Mouse (Mus musculus) A20 (cell line): ENCODE measurements around the gene Ccdc34.
"Not testable (repeated sequence)": the region's sequence is repeated elsewhere in the genome, so short reads cannot be mapped to it uniquely, and the experiment has no call there.

ENCODE experiments used
- DNase-seq: peaks from one replicate; pipeline ENCODE4 v3.0.0-alpha.2; 2011; ENCODE audit warnings: low read depth, low spot score

Gene Ccdc34

DNA sequence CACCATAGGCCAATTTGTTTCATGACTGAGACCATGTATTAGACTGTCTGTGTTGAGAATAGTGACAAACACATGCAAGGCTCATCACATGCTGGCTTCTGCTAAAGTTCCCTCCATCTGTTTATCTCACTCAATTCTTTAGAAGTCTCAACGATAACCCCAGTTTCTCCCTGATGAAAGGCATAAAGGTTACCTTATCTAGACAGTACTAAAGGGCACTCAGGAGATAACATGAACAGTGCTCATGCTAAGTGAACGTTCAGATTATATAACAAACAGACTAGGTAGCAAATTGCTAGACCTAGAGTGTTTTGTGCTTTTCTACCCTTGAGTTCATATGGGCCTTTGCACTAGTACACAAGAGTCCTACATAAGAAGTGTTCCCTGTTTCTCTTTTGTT, 59.6 kb downstream of the Ccdc34 start:
- no peak for DNase-seq

DNA sequence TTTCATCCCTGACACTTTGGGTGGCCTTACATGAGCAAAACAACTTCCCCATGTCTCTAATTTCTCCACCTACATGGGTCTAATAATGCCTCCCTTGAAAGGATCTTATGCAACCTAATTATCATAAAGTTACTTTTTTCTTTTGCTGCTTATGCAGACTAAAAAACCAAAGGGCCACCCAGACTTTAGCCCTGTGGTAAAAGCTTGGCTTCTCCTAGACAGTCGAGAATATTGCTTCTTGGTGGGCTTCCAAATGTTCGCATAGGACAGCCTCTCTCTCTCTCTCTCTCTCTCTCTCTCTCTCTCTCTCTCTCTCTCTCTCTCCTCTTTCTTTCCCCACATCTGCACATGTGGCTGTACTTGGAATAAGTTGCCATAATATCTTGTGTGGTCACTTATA, 60.0 kb downstream of the Ccdc34 start:
- no peak for DNase-seq

DNA sequence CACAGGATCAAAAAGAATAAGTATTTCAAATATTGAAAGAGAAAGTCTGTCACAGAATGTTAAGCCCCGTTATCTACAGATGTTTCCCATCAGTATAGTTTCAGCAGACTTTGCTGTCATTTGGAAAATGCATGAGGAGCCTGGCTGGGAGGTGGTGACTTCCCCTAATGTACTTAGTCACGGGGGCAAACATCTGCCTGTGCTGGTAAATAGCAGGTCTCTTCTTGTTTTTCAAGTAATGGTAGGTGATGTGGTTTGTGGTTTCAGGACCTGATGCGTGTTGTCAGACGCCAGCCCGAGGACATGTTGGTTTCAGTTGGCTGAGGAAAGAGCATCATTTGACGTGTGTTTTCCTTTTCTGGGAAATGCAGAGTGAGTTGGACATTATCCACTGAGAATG, 62.9 kb downstream of the Ccdc34 start:
- peak; percentile 40 for DNase-seq

DNA sequence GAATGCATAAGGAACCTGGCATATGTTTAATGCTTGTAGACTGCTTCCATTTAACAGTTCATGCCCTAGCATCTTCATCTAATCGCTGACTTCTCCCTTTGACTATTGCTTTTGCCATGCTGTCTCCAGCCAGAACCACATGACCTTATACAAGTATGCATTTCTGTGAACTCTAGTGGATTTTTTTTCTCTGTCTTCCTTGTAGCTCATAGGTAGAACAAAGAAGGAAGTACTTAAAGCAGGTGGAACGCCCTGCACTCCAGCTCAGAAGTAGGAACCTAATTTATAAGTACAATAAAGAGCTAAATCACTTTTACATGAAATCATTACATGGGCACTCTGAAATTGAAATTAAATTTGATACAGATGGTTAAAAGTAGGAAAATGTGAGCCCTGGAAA, 65.4 kb downstream of the Ccdc34 start:
- DNase-seq, result no peak

DNA sequence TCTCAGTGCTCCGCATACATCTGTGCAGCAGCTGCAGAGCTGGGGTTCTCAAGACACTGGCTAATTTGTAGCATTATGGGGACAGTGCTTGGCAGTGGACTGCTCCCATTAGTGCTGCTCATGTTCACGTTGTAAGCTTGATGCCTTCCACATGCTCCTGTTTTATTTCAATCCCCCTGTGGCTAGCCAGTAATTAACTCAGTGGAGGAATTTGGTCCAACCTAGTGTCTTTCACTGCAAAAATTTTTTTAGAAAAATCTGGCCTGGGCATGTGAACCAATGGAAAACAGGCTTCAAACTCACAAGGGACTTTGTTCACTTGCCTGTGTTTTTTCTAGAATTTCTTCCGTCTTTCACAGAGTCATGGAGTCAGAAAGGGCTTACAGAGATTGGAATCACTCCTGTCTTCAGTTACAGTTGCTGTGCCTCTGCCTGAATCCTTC, 68.1 kb downstream of the Ccdc34 start:
- DNase-seq, result no peak

DNA sequence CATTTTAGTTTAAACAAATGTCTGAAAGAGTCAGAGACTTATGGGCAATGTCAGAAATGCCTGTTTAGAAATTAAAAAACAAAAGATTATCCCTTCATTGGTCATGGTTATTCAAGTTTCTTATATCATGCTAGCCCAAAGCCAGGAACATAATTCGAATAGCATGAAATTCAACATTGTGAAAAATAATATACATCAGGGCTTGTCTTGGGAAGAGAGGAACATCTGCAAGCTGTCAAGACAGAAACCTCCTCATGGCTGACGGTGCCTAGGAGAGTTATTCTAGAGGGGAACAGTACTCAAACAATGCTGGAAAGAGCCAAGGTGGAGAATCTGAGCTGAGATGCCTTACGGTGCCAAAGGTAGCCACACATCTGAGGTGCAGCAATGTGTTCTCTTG, 96.5 kb downstream of the Ccdc34 start:
- DNase-seq, result no peak

DNA sequence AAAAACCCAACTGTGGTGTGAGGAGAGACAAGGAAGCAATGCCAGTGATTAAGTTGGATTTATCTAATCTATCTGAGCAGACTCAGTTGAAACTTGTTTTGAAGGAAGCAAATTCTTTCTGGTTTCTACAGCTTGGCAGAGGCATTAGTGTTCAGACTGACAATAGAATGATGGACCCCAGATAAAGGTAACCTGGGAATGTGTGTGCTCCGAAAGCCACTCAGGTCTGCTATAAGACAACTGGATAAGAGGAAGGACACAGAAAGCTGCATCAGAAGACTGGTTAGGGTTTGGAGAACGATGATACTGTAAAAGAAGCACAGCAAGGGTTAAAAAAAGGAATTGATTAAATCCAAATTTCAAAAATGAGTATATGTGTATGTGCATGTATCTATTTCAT, 111.8 kb downstream of the Ccdc34 start:
- no peak for DNase-seq

DNA sequence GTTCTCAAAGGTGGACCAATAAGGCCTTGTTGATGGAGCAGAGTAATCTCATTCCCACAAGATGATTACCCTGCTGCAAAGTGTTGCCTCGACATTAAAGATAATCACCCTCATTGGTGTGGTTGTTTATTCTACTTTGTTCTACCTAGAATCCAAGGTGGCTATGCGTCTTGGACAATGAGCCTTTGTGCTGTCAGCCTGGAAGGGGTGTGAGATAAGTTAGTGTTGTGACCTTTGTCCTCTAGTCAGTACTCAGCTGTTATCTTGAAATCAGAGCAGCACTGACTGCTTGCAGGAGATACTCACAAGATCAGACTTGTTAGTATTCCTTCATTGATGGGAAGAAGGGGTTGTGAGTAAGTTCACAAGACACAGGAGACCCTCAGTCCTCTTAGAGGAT, 114.0 kb downstream of the Ccdc34 start:
- DNase-seq, result no peak

DNA sequence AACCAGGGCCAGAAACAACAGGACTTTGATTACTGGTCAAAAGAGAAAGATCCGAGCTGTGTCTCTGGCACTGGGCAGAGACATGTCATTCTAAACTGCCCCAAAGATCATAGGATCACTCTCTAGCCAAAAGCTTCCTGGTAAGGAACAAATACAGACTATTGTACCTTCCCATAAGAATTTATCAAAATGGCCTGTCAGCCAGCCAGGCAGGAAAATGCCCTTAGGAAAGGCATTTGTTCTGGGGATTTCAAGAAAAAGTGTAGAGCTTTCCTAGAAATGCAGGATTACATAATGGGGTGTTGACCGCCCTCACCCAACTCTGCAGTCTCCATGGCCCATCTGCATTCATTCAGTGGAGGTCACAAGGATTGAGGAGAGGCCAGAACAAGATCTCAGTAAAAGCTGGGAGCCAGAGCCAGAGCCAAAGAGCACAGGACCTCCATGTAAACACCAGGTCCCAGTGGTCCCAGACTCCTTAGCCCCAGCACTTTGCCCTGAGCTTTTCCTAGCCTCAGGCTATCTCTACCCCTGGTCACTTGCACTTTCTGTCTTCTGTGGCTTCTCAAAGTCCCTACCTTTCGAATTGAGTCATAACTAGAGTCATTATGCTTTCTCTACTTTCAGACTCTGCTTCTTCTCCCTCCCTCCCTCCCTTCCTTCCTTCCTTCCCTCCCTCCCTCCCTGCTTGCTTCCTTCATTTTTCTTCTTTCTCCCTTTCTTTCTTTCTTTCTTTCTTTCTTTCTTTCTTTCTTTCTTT, 115.9 kb downstream of the Ccdc34 start:
- DNase-seq, result no peak

DNA sequence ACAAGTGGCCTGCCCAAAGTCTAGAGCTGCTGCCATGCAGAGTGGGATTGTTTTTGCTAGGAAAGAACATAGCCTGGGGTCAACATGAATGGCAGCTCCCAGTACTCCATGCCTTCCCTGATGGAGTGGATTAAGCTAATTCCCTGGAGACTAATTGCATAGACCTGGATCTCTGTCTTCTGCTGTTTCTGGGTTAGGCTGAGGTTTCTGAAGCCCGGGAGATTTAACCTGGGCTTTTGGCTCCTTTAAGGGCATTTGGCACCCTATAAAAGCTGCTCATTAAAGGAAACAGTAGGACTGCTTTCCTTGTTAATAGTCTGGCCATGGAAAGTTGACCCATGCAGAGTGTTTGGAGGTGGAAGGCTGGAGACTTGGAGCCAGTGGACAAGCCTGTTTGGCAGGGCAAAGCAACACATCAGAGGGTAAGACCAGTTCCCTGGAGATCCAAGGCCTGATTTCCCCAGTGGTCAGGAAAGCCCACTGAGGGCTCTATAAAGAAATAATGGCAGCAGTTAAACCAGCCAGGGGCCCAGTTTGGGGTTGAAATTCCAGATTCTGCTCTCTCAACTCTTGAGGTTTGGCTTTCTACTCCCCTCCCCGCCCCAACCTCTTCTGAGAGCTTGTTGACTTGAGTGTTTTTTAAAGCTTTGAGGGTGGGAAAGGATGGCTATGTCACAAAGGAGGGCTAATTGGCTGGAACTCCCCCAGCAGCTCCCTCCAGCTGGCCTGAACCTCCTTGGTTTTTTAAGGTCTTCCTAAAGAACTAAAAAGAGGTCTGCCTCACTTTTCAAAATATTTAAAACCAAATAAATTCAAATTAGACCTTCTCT, 117.4 kb downstream of the Ccdc34 start:
- DNase-seq, result no peak

DNA sequence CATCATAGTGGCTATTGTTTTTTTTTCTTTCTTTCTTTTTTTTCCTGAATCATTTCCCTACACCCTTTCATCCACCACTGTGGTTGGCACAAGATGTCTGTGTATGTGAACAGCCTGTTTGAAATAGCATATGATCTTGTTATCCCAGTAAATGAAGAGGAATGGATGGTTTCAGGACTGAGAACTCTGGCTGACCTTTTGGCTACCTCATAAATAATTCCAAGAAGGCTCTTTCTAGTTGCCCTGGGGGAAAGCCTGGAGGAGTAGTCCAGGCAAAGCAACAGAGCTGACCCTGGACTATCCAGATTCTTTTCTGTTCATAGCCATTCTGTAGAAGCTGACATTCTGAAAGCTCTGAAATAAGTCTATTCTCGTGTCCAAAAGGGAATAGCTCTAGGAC, 119.7 kb downstream of the Ccdc34 start:
- no peak for DNase-seq

DNA sequence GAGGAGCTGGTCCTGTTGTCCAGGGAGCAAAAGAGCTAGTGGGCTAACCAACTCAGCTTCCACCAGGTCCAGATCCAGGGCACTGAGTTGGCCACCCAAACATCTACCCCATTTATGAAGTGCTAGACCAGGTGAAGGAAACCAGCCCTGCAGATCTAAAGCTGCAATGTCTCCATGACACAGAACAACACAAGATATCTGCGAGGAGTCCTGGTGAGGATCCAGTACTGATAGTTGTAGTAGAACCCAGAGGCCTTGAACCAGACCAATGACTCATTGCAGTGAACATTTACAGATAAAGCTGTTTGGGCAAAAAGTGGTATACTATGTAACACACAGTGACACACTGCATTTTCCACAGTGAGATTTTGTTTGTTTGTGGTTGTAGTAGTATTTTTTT, 120.5 kb downstream of the Ccdc34 start:
- DNase-seq, result no peak

DNA sequence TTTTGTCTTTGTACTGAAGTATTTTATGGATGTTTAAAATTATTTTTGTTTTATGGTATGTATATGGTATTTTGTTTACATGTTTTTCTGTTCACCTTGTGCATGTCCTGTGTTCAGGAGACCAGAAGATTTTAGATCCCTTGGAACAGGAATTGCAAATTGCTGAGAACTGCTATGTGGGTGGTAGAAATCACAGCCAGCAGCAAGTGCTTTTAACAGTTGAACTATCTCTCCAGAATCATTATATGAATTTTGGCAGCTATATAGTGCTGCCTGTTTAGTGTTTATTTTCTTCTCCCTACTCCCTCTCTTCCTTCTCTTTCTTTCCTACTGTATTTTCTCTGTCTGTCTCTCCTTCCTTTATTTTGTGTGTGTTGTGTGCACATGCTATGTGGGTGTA, 130.4 kb downstream of the Ccdc34 start:
- DNase-seq, result not testable (repeated sequence)

DNA sequence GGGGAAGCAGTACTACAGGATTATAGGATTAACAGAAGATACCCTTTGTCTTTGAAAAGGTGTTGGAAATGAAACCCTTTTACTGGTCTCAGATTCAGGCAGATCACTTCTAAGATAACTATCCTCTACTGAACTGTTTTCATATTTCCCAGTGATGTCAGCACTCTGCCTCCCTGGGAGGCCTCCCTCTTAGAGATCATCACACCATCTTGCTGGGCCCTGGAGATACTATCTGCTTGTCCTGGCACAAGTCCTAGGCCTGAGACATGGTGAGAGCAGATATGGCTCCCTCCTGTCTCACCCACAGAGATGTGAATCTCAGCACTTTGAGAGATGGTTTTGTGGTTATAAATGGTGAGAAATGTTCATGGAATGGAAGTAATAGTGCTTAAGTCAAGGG, 131.6 kb downstream of the Ccdc34 start:
- no peak for DNase-seq

DNA sequence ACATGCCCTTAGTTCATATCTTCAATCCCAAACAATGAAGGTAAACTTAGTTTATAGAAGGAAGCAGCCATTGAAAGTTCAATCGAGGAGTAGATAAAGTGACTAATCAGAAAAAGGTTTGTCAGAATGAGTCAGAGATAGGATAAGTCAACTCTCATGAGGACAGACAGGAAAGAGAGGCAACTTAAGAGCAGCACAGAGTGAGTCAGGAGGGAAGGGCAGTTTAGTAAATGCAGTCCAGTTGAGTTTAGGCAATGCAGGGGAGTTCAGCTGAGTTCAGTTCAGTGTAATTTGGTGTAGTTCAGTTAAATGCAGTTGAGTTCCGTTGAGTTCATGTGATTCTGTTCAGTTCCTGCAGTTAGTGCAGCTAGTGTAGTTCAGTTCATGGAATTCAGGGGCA, 138.7 kb downstream of the Ccdc34 start:
- no peak for DNase-seq

DNA sequence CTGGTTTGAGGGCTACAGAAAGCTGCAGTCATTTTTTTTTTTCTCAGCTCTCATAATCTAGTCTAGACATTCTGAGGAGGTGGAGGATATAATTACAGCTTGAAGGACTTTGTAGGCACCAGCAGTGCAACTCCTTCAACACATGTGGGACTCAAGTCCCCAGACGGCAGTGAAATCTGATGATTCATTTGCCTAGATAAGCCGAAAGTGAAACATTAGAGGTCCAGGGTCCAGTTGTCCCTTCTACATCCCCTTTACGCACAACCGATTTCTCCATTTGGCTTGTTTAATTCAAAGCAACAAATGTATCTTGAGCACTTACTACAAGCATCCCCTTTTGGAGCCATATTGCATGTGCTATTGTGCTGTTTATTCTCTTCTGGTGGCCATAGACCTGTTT, 147.4 kb downstream of the Ccdc34 start:
- no peak for DNase-seq

DNA sequence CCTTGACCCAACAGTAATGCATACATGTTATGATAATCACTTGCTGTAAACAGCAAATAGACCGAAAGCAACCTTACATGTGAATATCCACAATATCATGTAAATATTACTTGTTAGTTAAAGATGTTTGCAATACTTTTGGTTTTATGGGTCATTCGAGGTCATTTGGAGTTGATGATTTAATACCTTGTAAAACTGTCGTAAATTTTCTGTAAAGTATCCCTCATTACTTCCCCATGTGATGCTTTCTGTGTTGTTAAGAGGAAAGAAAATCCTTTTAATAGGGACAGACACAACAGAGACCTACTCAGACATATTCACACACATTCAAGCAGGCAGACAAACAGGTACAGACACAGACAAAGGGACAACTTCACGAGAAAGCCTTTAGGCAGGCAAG, 150.1 kb downstream of the Ccdc34 start:
- no peak for DNase-seq

DNA sequence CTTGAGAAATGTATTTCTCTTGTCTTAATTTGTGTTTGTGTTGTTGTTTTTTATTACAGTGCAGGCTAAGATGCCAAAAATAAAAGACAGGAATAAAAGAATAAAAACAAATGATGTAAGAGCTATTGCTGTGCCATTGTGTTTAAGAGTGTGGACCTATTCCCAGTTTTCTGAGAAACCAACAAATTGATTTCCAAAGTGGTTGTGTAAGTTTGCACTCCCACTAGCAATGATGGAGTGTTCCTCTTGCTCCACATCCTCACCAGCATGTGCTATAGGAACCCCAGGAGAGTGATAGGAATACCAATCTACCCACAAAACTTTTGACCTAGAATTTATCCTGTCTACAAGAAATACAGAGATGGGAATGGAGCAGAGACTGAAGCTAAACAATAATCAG, 150.7 kb downstream of the Ccdc34 start:
- no peak for DNase-seq

DNA sequence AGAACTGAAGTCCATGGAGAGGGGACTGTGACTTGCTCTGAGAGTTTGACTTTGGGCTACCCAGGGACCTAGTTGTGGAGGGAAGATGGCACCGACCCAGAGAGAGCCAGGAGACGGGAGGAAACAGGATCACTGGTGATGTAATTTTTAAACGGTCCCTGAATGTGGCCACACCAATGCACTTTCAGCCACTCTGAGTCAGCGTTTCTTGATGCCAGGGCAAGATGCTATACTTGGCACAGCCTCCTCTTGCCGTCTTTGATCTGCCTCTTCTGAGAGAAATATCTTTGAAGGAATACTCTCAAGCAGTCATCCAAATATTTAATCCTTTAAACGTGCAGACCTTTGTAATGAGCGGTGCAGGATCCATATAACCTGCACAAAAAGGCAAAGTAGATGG, 154.8 kb downstream of the Ccdc34 start:
- no peak for DNase-seq

DNA sequence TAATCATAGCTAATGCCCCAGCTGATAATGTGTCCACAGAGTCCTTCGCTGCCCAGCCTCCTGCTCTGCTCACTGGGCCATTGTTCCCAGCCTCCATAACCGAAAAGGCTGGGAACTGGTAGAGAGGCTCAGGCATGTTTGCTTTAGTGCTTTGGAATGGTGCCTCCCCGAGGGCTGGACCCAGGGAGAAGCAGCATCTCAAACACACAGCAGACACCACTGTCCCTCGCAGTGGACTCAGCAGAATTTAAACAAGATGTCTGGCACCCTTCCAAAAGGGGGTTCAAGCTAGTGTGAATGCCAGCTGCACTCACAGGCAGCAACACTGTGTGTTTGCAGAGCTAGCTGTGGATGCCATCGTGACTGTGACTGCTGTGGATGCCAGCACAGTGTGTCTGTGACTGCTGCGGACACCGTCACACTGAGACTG, 156.2 kb downstream of the Ccdc34 start:
- no peak for DNase-seq

DNA sequence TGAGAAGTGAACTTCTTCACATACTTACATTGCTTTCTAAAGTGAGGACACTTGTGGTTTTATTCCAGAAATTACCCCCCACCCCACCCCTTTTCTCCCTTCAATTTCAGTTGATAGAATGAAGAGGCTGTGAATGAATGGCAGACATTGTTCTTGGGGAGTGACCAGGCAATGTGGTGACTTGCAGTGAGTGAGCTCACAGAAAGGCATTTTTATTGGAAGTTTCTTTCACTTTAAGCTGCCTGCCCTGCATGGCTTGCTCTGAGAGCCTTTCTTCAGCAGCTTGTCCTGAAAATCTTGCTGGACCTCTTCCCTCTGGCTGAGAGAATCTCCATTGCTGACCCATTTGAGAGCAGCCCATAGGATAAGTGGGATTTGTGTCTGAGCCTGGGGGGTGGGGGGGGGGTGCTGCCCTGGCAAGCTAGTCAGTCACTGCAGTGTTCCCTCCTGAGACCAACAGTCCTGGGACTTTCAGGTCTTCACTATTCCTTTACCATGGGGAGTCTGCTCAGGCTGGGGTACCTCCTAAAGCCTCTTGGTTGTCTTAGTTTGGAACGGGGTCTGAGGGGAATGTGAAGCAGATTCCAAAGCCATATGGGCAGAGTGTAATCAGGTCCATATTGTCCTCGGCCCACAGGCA, 159.3 kb downstream of the Ccdc34 start:
- DNase-seq, result no peak

DNA sequence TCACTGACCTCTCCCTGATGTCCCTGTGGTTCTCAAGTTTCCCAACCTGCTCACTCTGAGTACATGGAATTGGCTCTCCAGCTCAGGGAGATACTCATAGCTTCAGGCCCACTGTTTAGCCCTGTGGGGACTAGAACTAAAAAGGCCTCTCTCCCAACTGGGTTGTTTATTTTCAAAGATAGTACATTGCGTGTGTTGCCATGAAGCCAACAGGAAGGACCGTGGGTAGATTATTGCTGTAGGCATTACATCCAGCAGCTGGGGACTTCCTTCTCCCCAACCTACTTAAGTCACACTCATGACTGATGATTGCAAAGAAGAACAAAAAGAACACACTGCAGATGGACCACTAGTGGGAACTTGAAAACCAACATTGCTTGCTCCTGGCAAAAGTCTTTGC, 159.8 kb downstream of the Ccdc34 start:
- no peak for DNase-seq

DNA sequence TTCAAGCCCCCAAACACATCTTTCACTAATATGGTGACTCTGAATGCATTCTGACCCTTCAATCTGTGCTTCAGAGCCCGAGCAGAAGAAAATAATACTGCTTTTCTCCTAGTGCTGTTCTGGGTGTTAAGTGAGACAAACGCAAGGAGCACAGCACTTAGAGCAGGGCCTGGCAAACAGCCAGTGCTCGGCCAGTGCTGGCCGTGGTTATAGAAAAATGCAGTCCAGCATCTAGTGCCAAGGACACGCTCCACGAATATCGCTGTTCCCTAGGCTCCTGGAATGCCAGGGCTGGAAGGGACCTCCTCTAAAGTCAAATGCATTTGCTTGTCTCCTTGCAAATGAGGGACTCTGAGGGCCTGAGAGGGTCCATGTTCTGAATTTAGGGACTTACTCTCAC, 160.3 kb downstream of the Ccdc34 start:
- no peak for DNase-seq
